Mouse (Mus musculus): ENCODE measurements around the gene Spaca4. TPM values are rescaled to one million over a fixed set of nuclear protein-coding genes. Genes with fewer than 3 reads are reported as not detected.
A peak's percentile ranks its signal among the peaks of the same experiment; 100 is the strongest.

Gene Spaca4
- polyA plus RNA-seq, 1 experiment, result not detected

DNA sequence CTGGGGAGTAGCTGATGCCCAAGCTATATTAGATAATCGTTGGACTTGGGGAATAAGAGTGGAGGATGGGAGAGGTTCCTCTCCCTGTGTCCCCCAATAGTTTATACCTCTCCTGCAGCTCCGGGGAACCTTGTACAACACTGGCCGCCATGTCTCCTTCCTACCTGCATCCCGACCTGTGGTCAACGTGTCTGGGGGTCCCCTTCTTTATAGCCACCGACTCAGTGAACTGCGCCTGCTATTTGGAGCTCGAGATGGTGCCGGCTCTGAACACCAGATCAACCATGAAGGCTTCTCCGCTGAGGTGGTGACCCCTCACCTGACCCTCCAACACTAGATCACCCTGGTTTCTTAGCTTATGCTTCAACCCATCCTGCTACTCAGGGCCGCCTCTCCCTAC is 23.3 kb downstream of the Spaca4 start:
- H3K27ac ChIP-seq (replicated peaks; ENCODE audit: low read depth, low read length), result no peak overlapping the region
- 0 out of 2 replicates have a peak, but pooled peaks cover 2% of the 10 kb centered on the region for H3K4me1 ChIP-seq (ENCODE audit: control insufficient read depth, insufficient read depth, insufficient read length, low read length)
- no peak overlapping the region for H3K4me3 ChIP-seq (ENCODE audit: insufficient read depth, low read depth, low read length)

DNA sequence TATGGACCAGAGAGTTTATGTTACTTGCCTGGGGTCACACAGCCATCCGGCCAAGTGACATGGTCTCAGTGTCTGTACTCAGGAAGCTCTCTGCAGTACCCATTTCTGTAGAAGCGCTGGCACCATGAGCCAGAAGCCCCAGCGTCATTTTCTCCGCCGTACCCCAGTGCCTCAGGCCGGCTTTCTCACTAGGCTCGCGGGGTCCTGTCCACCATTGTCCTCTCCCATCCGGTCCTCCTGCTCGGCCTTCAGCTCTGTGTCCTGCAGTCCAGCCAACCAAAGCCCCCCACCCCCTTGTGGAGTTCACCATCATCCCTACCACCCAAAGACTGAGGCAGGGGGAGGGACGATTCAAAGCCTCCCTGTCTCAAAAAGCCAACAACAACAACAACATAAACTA is 24.0 kb downstream of the Spaca4 start:
- peak overlapping the region; percentile 44; the same call in 1 of the 2 replicates for H3K4me3 ChIP-seq (ENCODE audit: insufficient read depth, low read depth, low read length)
- H3K4me1 ChIP-seq (ENCODE audit: control insufficient read depth, insufficient read depth, insufficient read length, low read length), result 0 out of 2 replicates have a peak, but pooled peaks cover 2% of the 10 kb centered on the region
- H3K27ac ChIP-seq (replicated peaks; ENCODE audit: low read depth, low read length), result no peak overlapping the region

DNA sequence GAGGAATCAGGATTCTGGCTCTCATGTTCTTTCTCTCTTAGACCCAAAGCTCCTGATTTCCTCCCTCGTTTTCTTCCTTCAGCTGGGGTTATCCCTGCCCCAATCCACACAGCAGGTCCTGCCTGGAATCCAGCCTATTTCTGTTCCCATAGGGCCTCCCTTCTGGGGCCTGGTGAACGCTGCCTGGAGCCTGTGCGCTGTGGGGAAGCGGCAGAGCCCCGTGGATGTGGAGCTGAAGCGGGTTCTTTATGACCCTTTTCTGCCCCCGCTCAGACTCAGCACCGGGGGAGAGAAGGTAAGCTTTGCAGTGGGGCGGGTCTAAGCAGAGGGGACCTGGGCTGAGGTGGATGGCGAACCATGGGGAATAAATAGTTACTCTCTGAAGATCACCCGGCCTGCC is 24.5 kb downstream of the Spaca4 start:
- Histone ChIP-seq H3K4me3 (ENCODE audit: insufficient read depth, low read depth, low read length) (peak overlapping the region; percentile 44), H3K27ac (replicated peaks; ENCODE audit: low read depth, low read length) (peak overlapping the region; percentile 24; the same call in 1 of the 2 replicates)

DNA sequence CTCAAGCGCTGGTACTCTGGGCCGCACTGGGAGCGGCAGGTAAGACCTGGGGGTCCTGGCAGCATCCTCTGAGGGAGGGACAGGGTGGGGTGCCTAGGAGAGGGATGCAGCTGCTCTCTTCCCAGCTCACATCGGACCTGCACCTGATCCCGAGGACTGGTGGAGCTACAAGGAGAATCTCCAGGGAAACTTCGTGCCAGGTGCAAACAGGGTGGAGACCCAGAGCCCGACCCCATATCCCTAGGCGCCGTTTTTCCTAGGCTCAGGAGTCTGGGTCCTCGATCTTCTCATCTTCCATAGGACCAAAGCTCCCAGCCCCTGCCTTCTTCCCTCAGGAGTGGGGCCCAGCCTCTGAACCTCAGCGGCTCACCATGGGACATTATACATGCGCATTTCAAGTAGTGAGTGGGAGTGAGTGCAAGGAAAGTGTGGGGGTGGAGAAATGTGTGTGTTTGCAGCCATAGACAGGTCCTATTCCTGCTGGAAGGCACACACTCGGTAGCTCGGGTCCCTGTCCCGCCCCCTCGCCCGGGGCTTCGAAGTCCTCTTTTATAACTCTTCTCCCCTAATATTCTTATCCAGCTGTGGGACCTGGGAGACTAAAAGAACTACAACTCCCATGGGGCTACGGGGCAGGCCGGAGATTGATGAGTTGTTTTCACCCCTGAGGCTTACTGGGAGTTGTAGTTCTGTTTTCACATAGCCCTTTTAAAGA is 25.2 kb downstream of the Spaca4 start:
- Histone ChIP-seq H3K27ac (replicated peaks; ENCODE audit: low read depth, low read length) (no peak overlapping the region), H3K4me1 (ENCODE audit: control insufficient read depth, insufficient read depth, insufficient read length, low read length) (0 out of 2 replicates have a peak, but pooled peaks cover 2% of the 10 kb centered on the region)

More for the DNA sequence above, 24.5 kb downstream of the Spaca4 start:
- H3K4me1 ChIP-seq (ENCODE audit: control insufficient read depth, insufficient read depth, insufficient read length, low read length), result 0 out of 2 replicates have a peak, but pooled peaks cover 2% of the 10 kb centered on the region

DNA sequence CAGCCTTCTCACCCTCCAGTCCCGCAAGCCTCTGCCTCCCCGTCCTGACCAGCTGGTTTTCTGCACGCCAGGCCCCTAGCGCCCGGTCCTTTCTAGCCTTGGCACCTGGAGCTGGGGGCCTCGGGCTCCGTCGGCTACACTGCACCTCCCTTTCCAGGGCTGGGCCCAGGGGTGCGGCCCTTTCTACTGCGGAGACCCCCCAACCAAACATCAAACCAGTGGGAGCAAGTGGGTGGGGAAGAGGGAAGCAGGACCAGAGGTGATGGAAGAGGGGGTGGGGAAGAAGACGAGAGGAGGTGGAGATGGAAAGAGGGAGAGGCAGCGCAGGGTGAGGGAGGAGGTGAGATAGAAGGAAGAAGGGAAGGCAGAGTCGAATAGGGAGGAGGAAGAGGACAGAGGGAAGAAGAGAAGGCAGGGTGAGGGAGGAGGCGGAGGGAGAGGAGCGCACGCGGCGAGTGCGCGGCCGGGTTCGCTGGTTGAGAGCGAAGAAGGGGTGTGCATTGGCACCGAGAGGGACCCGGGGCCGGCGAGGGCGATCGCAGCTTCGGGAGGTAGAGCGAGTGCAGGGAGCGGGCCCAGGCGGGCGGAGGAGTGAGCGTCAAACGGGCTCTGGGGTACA is 26.0 kb downstream of the Spaca4 start, which contains the start of gene Car11:
Gene Car11, plus strand, starts transcription at position 321 of the 619 bp plus-strand sequence.
- Histone ChIP-seq H3K4me3 (ENCODE audit: insufficient read depth, low read depth, low read length) (peak within 1 kb of the TSS; percentile 44), H3K27ac (replicated peaks; ENCODE audit: low read depth, low read length) (no peak within 1 kb of the TSS), H3K4me1 (ENCODE audit: control insufficient read depth, insufficient read depth, insufficient read length, low read length) (0 out of 2 replicates have a peak, but pooled peaks cover 2% of the 10 kb centered on the region)

More for the DNA sequence above, 25.2 kb downstream of the Spaca4 start:
- H3K4me3 ChIP-seq (ENCODE audit: insufficient read depth, low read depth, low read length), result peak overlapping the region; percentile 44

DNA sequence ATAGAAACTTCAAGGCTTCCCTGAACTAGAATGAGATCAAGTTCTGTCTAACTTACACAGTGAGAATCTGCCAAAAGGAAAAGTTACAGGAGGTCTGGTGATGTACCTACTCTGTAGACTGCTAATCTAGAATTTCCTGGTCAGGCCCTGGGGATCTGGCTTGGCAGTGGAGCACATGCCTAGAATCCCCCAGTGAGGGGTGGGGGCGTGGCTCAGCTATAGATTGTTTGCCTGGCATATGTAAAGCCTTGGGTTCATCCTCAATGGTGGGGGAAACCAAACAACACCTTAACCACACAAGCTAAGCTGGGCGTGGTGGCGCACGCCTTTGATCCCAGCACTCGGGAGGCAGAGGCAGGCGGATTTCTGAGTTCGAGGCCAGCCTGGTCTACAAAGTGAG is 27.7 kb downstream of the Spaca4 start:
- Histone ChIP-seq H3K4me3 (ENCODE audit: insufficient read depth, low read depth, low read length) (no peak overlapping the region), H3K4me1 (ENCODE audit: control insufficient read depth, insufficient read depth, insufficient read length, low read length) (no peaks in the 10 kb centered on the region), H3K27ac (replicated peaks; ENCODE audit: low read depth, low read length) (no peak overlapping the region)

DNA sequence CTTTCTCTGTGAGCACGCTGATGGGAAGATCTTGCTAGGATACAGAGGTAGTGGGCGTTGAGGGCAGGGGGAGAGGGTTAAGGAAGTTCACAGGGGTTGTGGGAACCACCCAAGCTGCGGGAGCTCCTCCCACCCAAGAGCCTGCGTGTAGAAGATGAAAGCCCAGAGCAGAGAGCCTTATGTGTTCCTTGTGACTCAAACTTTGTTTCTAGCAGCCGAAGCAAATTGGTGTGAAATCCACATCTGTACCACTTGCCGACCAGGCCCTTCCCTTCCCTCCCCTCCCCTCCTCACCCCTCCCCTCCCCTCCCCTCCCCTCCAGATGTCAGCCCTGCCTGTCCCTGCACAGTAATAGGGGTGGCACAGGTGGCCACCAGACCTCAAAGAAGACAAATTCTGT is 30.5 kb downstream of the Spaca4 start:
- Histone ChIP-seq H3K27ac (replicated peaks; ENCODE audit: low read depth, low read length) (no peak overlapping the region), H3K4me1 (ENCODE audit: control insufficient read depth, insufficient read depth, insufficient read length, low read length) (no peaks in the 10 kb centered on the region), H3K4me3 (ENCODE audit: insufficient read depth, low read depth, low read length) (no peak overlapping the region)

DNA sequence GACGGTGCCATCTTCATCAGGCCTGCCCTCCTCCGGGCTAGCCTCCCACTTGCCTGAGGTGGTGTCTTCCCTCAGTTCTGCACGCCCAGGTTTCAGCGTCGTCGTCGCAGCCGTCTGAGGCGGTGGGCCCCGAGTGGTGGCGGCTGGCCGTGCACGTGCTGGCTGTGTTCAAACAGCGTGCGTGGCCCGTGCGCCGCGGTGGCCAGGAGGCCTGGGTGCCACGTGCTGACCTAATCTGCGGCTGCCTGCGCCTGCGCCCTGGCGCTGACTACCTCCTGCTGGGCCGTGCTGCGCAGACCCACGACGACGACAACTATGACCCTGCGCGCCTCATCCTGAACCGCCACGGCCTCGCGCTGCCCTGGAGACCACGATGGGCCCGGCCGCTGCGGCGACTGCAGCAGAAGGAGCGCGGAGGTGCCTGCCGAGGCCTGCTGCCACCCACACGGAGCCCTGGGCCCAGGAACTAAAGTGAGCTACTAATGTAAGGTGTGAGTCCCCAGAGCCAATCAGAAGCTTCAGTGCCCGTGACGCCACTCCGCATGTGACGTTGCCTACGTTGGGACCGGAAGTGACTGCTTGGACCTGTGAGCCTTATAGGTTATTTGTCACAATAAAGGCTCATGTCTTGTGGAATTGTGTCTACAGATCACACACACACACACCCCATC is 31.6 kb downstream of the Spaca4 start, which contains the start of gene Sec1:
Gene Sec1, minus strand, starts transcription at position 482 of the 671 bp plus-strand sequence.
- Histone ChIP-seq H3K4me3 (ENCODE audit: insufficient read depth, low read depth, low read length) (no peak within 1 kb of the TSS), H3K4me1 (ENCODE audit: control insufficient read depth, insufficient read depth, insufficient read length, low read length) (no peaks in the 10 kb centered on the region), H3K27ac (replicated peaks; ENCODE audit: low read depth, low read length) (no peak within 1 kb of the TSS)

DNA sequence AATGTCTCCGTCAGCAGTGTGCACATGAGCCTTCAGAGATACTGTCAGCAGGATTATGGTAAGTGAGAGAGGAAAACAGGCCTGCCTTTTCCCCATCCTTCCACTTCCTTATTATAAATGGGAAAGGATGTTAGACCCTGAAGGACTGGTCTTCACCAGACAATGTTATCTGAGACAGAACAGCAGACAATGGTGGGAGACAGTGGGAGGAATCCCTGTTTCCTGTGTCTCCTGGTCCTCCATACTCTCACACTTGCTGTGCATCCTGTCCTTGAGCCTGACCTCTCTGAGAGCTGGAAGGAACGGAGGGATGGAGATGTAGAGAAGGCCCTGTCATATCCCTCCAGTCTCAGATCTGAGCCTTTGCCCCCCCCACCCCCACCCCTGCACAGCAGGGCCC is 33.2 kb downstream of the Spaca4 start:
- Histone ChIP-seq H3K4me3 (ENCODE audit: insufficient read depth, low read depth, low read length) (no peak overlapping the region), H3K4me1 (ENCODE audit: control insufficient read depth, insufficient read depth, insufficient read length, low read length) (no peaks in the 10 kb centered on the region), H3K27ac (replicated peaks; ENCODE audit: low read depth, low read length) (no peak overlapping the region)

DNA sequence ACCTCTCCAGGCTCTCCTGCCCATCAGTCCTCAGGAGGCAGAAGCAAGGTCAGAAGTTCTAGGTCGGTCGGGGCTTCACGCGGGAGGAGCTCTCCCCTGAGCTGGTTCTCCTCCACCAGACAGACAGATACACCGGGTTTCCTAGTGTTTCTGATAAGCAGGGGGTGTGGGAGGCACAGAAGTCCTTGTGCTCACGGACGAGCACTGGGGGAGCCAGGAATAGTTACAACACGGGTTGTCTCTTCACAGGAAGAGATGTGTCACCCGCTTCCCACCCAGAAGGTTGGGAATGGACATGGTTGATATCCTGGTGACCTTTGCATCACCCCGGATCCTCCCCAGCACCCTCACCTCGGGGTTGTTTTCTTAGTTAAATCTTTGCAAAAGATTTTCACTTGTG is 35.8 kb downstream of the Spaca4 start:
- no peaks in the 10 kb centered on the region for H3K4me1 ChIP-seq (ENCODE audit: control insufficient read depth, insufficient read depth, insufficient read length, low read length)
- H3K27ac ChIP-seq (replicated peaks; ENCODE audit: low read depth, low read length), result no peak overlapping the region
- no peak overlapping the region for H3K4me3 ChIP-seq (ENCODE audit: insufficient read depth, low read depth, low read length)

DNA sequence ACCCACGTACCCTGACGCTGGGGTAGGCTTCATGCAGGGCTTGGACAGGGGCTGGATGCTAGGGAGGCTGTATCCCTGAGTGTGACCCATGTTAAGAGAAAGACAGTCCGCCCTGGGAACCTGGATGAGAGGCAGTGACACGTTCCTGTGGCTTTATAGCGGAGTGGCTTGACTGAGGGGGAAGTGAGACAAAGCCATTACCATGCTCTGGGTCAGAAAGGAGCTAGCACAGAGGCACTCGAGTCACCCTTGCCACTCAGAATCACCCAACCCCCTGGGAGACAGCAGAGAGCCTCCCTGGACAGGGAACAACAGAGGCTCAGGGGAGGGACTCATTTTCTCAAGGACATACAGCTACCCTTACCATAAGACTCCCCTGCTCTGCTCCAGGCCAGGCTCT is 36.5 kb downstream of the Spaca4 start:
- H3K4me1 ChIP-seq (ENCODE audit: control insufficient read depth, insufficient read depth, insufficient read length, low read length), result no peaks in the 10 kb centered on the region
- no peak overlapping the region for H3K4me3 ChIP-seq (ENCODE audit: insufficient read depth, low read depth, low read length)
- no peak overlapping the region for H3K27ac ChIP-seq (replicated peaks; ENCODE audit: low read depth, low read length)

DNA sequence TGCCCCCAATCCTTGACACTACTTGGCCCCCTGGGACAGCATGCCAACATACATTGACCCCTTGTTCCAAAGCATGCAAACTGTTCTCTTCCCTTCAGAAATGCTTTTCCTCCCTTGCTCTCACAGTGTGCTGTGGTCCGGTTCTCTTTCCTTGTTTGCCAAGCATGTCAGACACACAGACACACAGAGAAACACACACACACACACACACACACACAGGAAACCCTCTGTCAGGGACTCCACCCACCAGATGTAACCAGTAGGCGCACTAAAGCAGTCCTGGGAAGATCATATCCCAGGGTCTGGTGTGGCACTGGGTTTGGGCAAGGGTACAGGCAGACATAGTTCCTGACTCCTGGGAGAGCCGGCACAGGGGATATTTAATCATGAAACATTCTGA is 38.8 kb downstream of the Spaca4 start:
- H3K27ac ChIP-seq (replicated peaks; ENCODE audit: low read depth, low read length), result no peak overlapping the region
- peaks cover 5% of the 10 kb centered on the region; the same call in 1 of the 2 replicates for H3K4me1 ChIP-seq (ENCODE audit: control insufficient read depth, insufficient read depth, insufficient read length, low read length)
- H3K4me3 ChIP-seq (ENCODE audit: insufficient read depth, low read depth, low read length), result no peak overlapping the region

DNA sequence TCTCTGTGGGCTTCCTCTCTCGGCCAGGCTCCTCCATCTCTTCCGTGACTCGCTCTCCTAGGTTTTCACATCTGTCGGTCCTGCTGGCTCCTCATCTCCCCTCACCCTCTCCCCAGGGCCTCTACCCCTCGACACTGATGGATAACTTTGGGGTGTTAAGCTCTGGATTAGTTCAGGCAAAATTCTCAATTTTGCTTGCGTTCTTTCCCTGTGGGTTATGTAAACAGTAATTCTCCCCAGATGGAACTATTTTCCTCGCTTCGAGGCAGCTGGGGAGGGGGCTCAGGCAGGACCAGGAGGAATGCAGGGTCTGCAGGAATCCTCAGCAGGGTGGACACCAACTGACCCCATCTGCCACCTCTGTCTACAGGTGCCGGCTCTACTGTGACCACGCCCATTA is 39.8 kb downstream of the Spaca4 start:
- Histone ChIP-seq H3K4me3 (ENCODE audit: insufficient read depth, low read depth, low read length) (no peak overlapping the region), H3K27ac (replicated peaks; ENCODE audit: low read depth, low read length) (no peak overlapping the region), H3K4me1 (ENCODE audit: control insufficient read depth, insufficient read depth, insufficient read length, low read length) (peaks cover 12% of the 10 kb centered on the region)

DNA sequence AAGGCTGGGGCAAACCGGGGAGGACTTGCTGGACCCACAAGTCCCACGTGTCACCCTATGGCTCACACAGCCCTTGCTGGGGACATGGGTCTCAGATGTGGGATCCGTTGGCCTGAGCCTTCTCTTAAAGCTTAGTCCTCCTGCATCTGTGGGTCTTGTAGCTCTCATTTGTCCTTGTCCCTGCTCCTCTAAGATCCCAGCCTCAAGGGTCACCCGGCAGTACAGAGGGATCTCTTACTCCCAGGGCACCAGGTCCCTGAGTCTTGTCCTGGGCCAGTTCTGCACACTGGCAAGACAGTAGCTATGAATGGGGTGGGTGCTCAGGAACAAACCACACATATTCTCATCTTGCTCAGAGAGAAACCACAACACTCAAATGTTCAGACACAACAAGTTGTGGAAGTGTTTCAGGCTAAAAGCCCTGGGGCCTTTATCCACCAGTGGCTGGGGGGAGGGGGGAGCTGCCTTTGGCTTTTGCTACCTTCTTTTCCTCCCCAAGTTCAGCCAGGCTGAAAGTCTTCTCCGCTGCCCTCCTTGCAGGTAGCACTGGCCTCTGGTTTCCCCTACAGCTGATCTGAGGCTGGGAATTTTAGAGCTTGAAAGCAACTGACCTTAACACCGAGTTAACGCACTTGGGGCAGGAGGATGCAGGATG is 42.1 kb downstream of the Spaca4 start, which contains the start of gene Ntn5:
Gene Ntn5, plus strand, starts transcription at position 627 of the 655 bp plus-strand sequence.
- peaks cover 24% of the 10 kb centered on the region for H3K4me1 ChIP-seq (ENCODE audit: control insufficient read depth, insufficient read depth, insufficient read length, low read length)
- H3K4me3 ChIP-seq (ENCODE audit: insufficient read depth, low read depth, low read length), result no peak within 1 kb of the TSS
- H3K27ac ChIP-seq (replicated peaks; ENCODE audit: low read depth, low read length), result no peak within 1 kb of the TSS
